In the genomic region with DNA sequence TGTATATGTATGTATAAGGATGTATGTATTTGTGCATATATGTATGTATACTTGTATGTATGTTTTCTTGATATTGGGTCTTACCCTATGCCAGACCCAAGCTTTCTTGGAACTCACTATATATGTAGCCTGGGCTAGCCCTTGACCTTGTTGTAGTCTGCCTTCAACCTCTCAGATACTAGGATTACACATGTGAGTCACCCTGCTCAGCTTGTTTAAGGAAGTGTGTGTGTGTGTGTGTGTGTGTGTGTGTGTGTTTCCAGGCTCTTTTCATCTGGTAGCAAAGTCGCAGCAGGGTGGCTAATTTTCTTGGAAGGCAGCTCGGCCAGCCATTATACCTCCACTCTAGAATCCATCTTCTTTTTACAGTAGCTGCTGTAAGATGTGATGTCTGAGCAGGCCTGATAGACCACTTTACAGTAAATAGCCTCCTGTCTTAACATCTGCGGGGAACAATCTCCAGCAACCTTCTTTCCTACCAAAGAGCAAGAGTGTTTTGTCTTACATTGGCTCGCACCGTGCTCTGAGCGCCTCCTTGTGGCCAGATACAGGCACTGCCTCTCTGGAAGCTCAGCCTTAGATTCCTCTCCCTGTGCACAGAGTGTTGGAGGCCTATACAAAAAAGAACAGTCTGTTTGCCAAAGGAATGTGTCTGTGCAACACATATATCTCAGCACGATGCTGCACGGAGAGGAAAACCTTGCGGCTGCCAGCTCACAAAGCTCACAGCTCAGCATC, we compare ENCODE assay signal across 9 mouse cellular contexts. TPM values are rescaled to one million over a fixed set of nuclear protein-coding genes. Genes with fewer than 3 reads are reported as not detected.
A peak's percentile ranks its signal among the peaks of the same experiment; 100 is the strongest.
DNase-seq lines count a peak whose midpoint lies in the region; ATAC-seq and TF ChIP-seq lines count a peak whose summit lies in the region.
"Had no signal": no experiment of that assay in that cellular context is flagged by ENCODE, and none has a peak within 500 bp of the region (broad histone marks: within the 10 kb centered on the region; RNA-seq: fewer than 3 reads in every experiment).

No protein-coding gene starts in this region.

- no peak overlapping the region for H3K4me3 ChIP-seq in MEL (ENCODE audit: control insufficient read depth in 1 of 2, insufficient read depth in 1 of 2, low read depth in 2 of 2, low read length in 2 of 2)
- H3K4me3 ChIP-seq in forebrain, embryonic 16.5 days (replicated peaks; ENCODE audit: low read length): no peak overlapping the region
- H3K4me3 ChIP-seq in hindbrain, embryonic 12.5 days: no peak overlapping the region
- no peak overlapping the region for H3K4me3 ChIP-seq in lung, postnatal 0 days (ENCODE audit: low read depth, low read length)

- WGBS in forebrain, embryonic 16.5 days: 14% methylated on average over 9 of the region's 9 CpGs
- WGBS in hindbrain, embryonic 12.5 days: 26% methylated on average over 9 of the region's 9 CpGs
- WGBS in lung, postnatal 0 days: 23% methylated on average over 9 of the region's 9 CpGs

- DNase-seq in MEL (ENCODE audit: low read depth, low spot score): peak; percentile 84
- DNase-seq in cerebellum, adult 11-12 months: peak; percentile 91
- DNase-seq in layer of hippocampus, adult 9-11 months: peak; percentile 88
- DNase-seq in lung, postnatal 0 days (ENCODE audit: low spot score): peak; percentile 79
- peak; percentile 79 for DNase-seq in ovary, postnatal 36 days (ENCODE audit: low spot score)
- peak; percentile 75 for DNase-seq in thymus, postnatal 14 days

- TF ChIP-seq POLR2A in MEL (IDR thresholded peaks at IDR 0.05; ENCODE audit: control insufficient read depth in 1 of 2, insufficient read depth in 1 of 2, low read depth in 1 of 2, low read length in 2 of 2, poor library complexity in 1 of 2): no peak

- H3K27me3 ChIP-seq in MEL (ENCODE audit: control insufficient read depth in 1 of 2, insufficient read depth in 2 of 2, low read length in 2 of 2): no peaks in the 10 kb centered on the region
- H3K27me3 ChIP-seq in forebrain, embryonic 16.5 days (replicated peaks; ENCODE audit: control insufficient read depth, insufficient read depth, low read length): no peaks in the 10 kb centered on the region
- no peaks in the 10 kb centered on the region for H3K27me3 ChIP-seq in hindbrain, embryonic 12.5 days
- no peaks in the 10 kb centered on the region for H3K27me3 ChIP-seq in lung, postnatal 0 days (replicated peaks; ENCODE audit: insufficient read depth, low read length)

- H3K36me3 ChIP-seq in MEL (ENCODE audit: control insufficient read depth in 1 of 2, insufficient read depth in 2 of 2, low read length in 2 of 2): peaks cover 0 to 3% of the 10 kb centered on the region in 2 experiments; a peak in 1 of 4 replicates
- H3K36me3 ChIP-seq in forebrain, embryonic 16.5 days (ENCODE audit: control insufficient read depth, insufficient read depth): no peaks in the 10 kb centered on the region
- H3K36me3 ChIP-seq in hindbrain, embryonic 12.5 days: no peaks in the 10 kb centered on the region
- no peaks in the 10 kb centered on the region for H3K36me3 ChIP-seq in lung, postnatal 0 days (ENCODE audit: insufficient read depth, low read length)

- TF ChIP-seq EP300 in MEL (IDR thresholded peaks at IDR 0.05; ENCODE audit: low read depth in 1 of 2, low read length in 2 of 2): no peak
- TF ChIP-seq EP300 in lung, postnatal 0 days (IDR thresholded peaks at IDR 0.05): no peak

- H3K9ac ChIP-seq in MEL (ENCODE audit: control insufficient read depth, low read depth, low read length, poor library complexity, severe bottlenecking): no peak overlapping the region
- 0 out of 2 replicates have a peak overlapping the region, but pooled peaks have one; percentile 27 for H3K9ac ChIP-seq in forebrain, embryonic 16.5 days (replicated peaks; ENCODE audit: low read depth, low read length)
- no peak overlapping the region for H3K9ac ChIP-seq in hindbrain, embryonic 12.5 days
- no peak overlapping the region for H3K9ac ChIP-seq in lung, postnatal 0 days (replicated peaks; ENCODE audit: low read depth)

- no peaks in the 10 kb centered on the region for H3K9me3 ChIP-seq in MEL (replicated peaks; ENCODE audit: insufficient read depth, low read length)
- no peaks in the 10 kb centered on the region for H3K9me3 ChIP-seq in forebrain, embryonic 16.5 days (ENCODE audit: control insufficient read depth, low read length)
- H3K9me3 ChIP-seq in hindbrain, embryonic 12.5 days (replicated peaks): no peaks in the 10 kb centered on the region
- H3K9me3 ChIP-seq in lung, postnatal 0 days (ENCODE audit: low read length): no peaks in the 10 kb centered on the region

- H3K4me2 ChIP-seq in forebrain, embryonic 16.5 days (ENCODE audit: low read length): no peak overlapping the region
- no peak overlapping the region for H3K4me2 ChIP-seq in hindbrain, embryonic 12.5 days (replicated peaks)
- no peak overlapping the region for H3K4me2 ChIP-seq in lung, postnatal 0 days (replicated peaks; ENCODE audit: low read depth, low read length)

- TF ChIP-seq RAD21 in MEL (IDR thresholded peaks at IDR 0.05; ENCODE audit: low read depth, low read length): peak; percentile 95

- H3K4me1 ChIP-seq in MEL (ENCODE audit: control insufficient read depth in 1 of 2, insufficient read depth in 2 of 2, low read length in 2 of 2): peaks cover 0 to 4% of the 10 kb centered on the region in 2 experiments; a peak in 2 of 4 replicates
- H3K4me1 ChIP-seq in forebrain, embryonic 16.5 days (replicated peaks; ENCODE audit: control insufficient read depth, insufficient read depth, low read length): peaks cover 6% of the 10 kb centered on the region
- 0 out of 2 replicates have a peak, but pooled peaks cover 4% of the 10 kb centered on the region for H3K4me1 ChIP-seq in hindbrain, embryonic 12.5 days
- H3K4me1 ChIP-seq in lung, postnatal 0 days (ENCODE audit: insufficient read depth, low read depth, low read length): no peaks in the 10 kb centered on the region

- peak; percentile 94 to 97 (median 95) for TF ChIP-seq CTCF in MEL (IDR thresholded peaks at IDR 0.05 in 2 of 3, conservative IDR thresholded peaks at IDR 0.05 in 1 of 3; ENCODE audit: control insufficient read depth in 1 of 3, insufficient read depth in 1 of 3, low read depth in 2 of 3, low read length in 3 of 3, poor library complexity in 1 of 3, severe bottlenecking in 1 of 3)
- peak; percentile 99 for TF ChIP-seq CTCF in lung, postnatal 0 days (IDR thresholded peaks at IDR 0.05)

- H3K27ac ChIP-seq in MEL (ENCODE audit: control insufficient read depth, low read depth, low read length): no peak overlapping the region
- H3K27ac ChIP-seq in forebrain, embryonic 16.5 days (ENCODE audit: low read length): peak overlapping the region; percentile 77
- no peak overlapping the region; the same call in 1 of the 2 replicates for H3K27ac ChIP-seq in hindbrain, embryonic 12.5 days
- H3K27ac ChIP-seq in lung, postnatal 0 days (ENCODE audit: low read length): no peak overlapping the region
- H3K27ac ChIP-seq: macrophage had no signal

- no peaks in the 10 kb centered on the region for H3K79me2 ChIP-seq in MEL (ENCODE audit: control insufficient read depth, insufficient read depth, low read length, poor library complexity)

- peak; percentile 96 for ATAC-seq in forebrain, embryonic 16.5 days
- ATAC-seq in hindbrain, embryonic 12.5 days (ENCODE audit: low FRiP score): peak; percentile 75
- ATAC-seq in lung, postnatal 0 days: peak; percentile 44

TF ChIP-seq in MEL, 35 proteins besides CTCF, POLR2A, EP300 and RAD21:
- no peak for TF ChIP-seq NRF1 (IDR thresholded peaks at IDR 0.05; ENCODE audit: insufficient read depth, low read depth, low read length, poor library complexity, severe bottlenecking)
- peak; percentile 98 for TF ChIP-seq SMC3 (IDR thresholded peaks at IDR 0.05; ENCODE audit: low read depth, low read length)
- TF ChIP-seq ZC3H11A (IDR thresholded peaks at IDR 0.05; ENCODE audit: low read depth, low read length): peak; percentile 98

RNA-seq across cellular contexts. Expression of gene Ubash3b, which starts 29.4 kb away (rescaled TPM):
- total RNA-seq in MEL (2012; rRNA removed): 5.4 and 6.8 TPM in 2 replicates
- polyA plus RNA-seq in MEL (2012; ENCODE audit: insufficient read depth in 1 of 2, insufficient read length in 2 of 2, low read depth in 1 of 2, low replicate concordance in 2 of 2, missing spikeins in 1 of 2): 10 to 100 TPM in 1 of 2 experiments, not detected in 1; 11.3 TPM
- polyA plus RNA-seq in forebrain, embryonic 16.5 days (2015; fragmentation: Nextera tagmentation; extraction: Ambion mirVana): 14.7 and 15.9 TPM in 2 replicates
- polyA plus RNA-seq in hindbrain, embryonic 12.5 days (2016; fragmentation: Nextera tagmentation; extraction: Ambion mirVana): 14.6 and 17.2 TPM in 2 replicates
- polyA plus RNA-seq in lung, postnatal 0 days (2015; fragmentation: Nextera tagmentation; extraction: Ambion mirVana): 4.1 and 4.8 TPM in 2 replicates

Comparison
In these comparisons a context has a peak if more than half of its experiments do, and no peak if none do; other contexts are left out.
1. ATAC-seq: peak in every context shown above with its lines; median percentile 96 in forebrain, embryonic 16.5 days; 75 in hindbrain, embryonic 12.5 days; 44 in lung, postnatal 0 days.